Mouse (Mus musculus) G1E (cell line): Measurements from ENCODE around the gene Ppara. TPM values are rescaled to one million over a fixed set of nuclear protein-coding genes. Genes with fewer than 3 reads are reported as not detected.

ENCODE experiments used
- ATAC-seq: 2 replicates; pipeline ENCODE4 v1.8.0; 2016; ENCODE audit warnings: mild to moderate bottlenecking; ENCODE audit not compliant: insufficient number of reproducible peaks, poor library complexity, low FRiP score, severe bottlenecking; ENCODE audit errors: extremely low read depth
- DNase-seq: peaks from one replicate; pipeline ENCODE4 v3.0.0; 2012; ENCODE audit warnings: low spot score
- H3K27me3 ChIP-seq: 2 replicates; pipeline ENCODE4 v1.6.1; 2012; ENCODE audit warnings: mild to moderate bottlenecking, low read length, inconsistent platforms; ENCODE audit not compliant: insufficient read depth
- H3K36me3 ChIP-seq: replicated peaks from 2 replicates; pipeline ENCODE3; 2012; ENCODE audit warnings: mild to moderate bottlenecking, inconsistent platforms
- H3K4me1 ChIP-seq: 2 replicates; pipeline ENCODE4 v1.6.1; 2012; ENCODE audit warnings: low read depth, low read length, inconsistent platforms, mixed read lengths; ENCODE audit not compliant: insufficient read depth
- H3K4me3 ChIP-seq: 2 replicates; pipeline ENCODE4 v1.5.1; 2012; ENCODE audit warnings: low read depth, mild to moderate bottlenecking, inconsistent platforms, low read length, moderate library complexity, mixed read lengths
- H3K9me3 ChIP-seq: replicated peaks from 2 replicates; pipeline ENCODE4 v1.6.1; 2012; ENCODE audit warnings: inconsistent platforms
- CTCF ChIP-seq: IDR thresholded peaks from 2 replicates; pipeline ENCODE4 v1.5.1; 2012; ENCODE audit warnings: low read depth, low read length, inconsistent platforms, mixed read lengths
- GATA1 ChIP-seq: IDR thresholded peaks from 2 replicates; pipeline ENCODE4 v1.6.1; 2012; ENCODE audit warnings: borderline replicate concordance, low read length, inconsistent platforms, mixed read lengths
- GATA2 ChIP-seq: IDR thresholded peaks from 2 replicates; pipeline ENCODE4 v1.6.1; 2012; ENCODE audit warnings: low read depth, low read length, inconsistent platforms, borderline replicate concordance
- POLR2AphosphoS5 ChIP-seq: IDR thresholded peaks from 2 replicates; pipeline ENCODE4 v1.6.1; 2012; ENCODE audit warnings: low read depth, low read length, inconsistent platforms; ENCODE audit not compliant: insufficient replicate concordance
- TAL1 ChIP-seq: conservative IDR thresholded peaks from 2 replicates; pipeline ENCODE4 v1.6.1; 2012; ENCODE audit warnings: low read depth, low read length, inconsistent platforms, mixed read lengths
- polyA plus RNA-seq: library from polyadenylated mRNA; stranded (reverse); fragments of >175 nt; gene quantifications from 2 replicates; pipeline ENCODE4 v1.2.3, GENCODE M21; 2012
- total RNA-seq, 2 experiments: library from RNA; stranded (forward) in 1 of 2; stranded (reverse) in 1 of 2; fragments of 200-1000 nt in 1 of 2; fragments of >200 nt in 1 of 2; fragmentation: Nextera tagmentation in 1 of 2; gene quantifications; 2 replicates each; pipeline ENCODE4 v1.2.3; 2014 to 2017

Ppara gene
- total and polyA plus RNA-seq, 3 experiments: 0.11 TPM; not detected in 2

- ATAC-seq (no peak), DNase-seq (no peak)
- Histone ChIP-seq H3K27me3 (no peaks in the 10 kb centered on the region), H3K9me3 (peaks cover 5% of the 10 kb centered on the region; the same call in 1 of the 2 replicates), H3K4me1 (no peaks in the 10 kb centered on the region), H3K36me3 (no peaks in the 10 kb centered on the region), H3K4me3 (no peak overlapping the region)
- TF ChIP-seq GATA2: no peak
- no peak for TF ChIP-seq GATA1
- no peak for TF ChIP-seq POLR2AphosphoS5
- TF ChIP-seq CTCF: no peak
- TF ChIP-seq TAL1: no peak
Measured at GRCm38 (mm10) chr15:85752655-85753054, 17.9 kb downstream of the Ppara start.

DNA sequence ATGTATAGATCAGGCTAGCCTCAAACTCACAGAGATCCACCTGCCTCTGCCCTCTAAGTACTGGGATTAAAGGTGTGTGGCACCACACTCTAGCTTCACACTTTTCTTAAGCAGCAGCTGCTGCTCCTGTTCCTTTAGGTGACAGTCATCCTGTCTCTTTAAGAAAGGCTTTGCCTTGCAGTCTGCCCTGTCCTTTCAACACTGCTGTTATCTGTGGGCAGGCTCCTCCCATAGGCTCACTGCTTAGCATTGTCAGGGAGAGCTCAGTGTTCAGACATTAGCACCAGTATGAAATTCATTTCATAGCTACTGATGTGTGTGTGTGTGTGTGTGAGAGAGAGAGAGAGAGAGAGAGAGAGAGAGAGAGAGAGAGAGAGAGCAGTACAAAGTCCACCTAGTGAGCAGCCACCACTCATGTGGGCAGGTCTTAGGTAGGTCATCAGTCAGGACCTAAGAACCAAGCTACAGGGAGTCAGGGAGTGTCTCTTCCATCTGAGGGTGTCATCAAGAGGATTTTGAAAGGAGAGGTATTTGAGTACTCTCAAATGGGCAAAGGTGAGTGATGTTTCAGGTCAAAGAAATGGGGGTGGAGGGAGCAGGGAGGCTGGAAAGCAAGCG lies 19.4 kb downstream of the Ppara start:
- no peaks in the 10 kb centered on the region for H3K36me3 ChIP-seq
- H3K4me1 ChIP-seq: no peaks in the 10 kb centered on the region
- DNase-seq: no peak
- no peak overlapping the region for H3K4me3 ChIP-seq
- TF ChIP-seq GATA2: no peak
- TF ChIP-seq GATA1: no peak
- TF ChIP-seq TAL1: no peak
- TF ChIP-seq POLR2AphosphoS5: no peak
- no peak for TF ChIP-seq CTCF
- no peak for ATAC-seq
- H3K9me3 ChIP-seq: peaks cover 9% of the 10 kb centered on the region
- no peaks in the 10 kb centered on the region for H3K27me3 ChIP-seq

DNA sequence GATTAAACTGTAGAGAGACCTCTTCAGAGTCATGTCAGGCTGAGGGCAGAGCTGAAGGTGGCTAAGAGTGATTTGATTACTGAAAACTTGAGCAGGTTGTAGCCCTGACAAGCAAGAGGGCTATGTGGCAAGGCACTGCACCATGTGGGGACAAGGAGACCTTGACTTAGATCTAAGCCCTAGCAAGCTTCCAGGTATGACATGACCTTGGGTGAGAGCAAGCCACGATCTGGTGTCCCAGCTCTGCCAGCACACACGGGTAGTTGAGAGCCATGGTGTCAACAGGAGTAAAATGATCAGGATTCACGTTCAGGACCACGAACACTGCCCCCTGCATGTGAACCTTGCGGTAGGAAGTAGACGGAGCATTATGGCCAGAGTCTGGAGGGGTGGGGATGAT lies 20.4 kb downstream of the Ppara start:
- ATAC-seq (no peak), DNase-seq (no peak)
- Histone ChIP-seq H3K4me1 (no peaks in the 10 kb centered on the region), H3K27me3 (no peaks in the 10 kb centered on the region), H3K9me3 (peaks cover 9% of the 10 kb centered on the region), H3K36me3 (no peaks in the 10 kb centered on the region), H3K4me3 (no peak overlapping the region)
- TF ChIP-seq GATA1 (no peak), GATA2 (no peak), TAL1 (no peak), POLR2AphosphoS5 (no peak), CTCF (no peak)

DNA sequence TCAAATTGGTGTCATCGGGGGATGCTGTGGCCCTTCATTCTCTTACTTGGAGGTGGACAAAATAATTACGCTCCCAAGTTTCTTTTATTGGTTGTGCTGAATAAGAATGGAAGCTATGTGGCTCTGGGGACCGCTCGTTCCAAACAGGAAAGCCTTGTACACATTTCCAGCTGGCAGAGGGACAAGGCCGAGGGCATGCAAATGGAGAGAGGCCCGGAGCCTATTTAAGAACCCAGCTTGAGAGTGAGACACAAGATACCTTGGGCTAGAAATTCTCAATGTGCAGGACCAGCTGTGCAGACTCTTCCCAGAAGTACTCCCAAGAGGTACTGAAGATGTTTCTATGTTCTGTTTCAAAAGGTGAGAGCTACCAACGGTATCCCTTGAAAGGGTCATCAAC lies 21.8 kb downstream of the Ppara start:
- TF ChIP-seq POLR2AphosphoS5: no peak

GRCm38 (mm10) chr15:85757768-85758167 lies 23.0 kb downstream of the Ppara start:
- TF ChIP-seq TAL1 (no peak), GATA2 (no peak), GATA1 (no peak), CTCF (no peak), POLR2AphosphoS5 (no peak)
- no peak for DNase-seq

More for the DNA sequence above, 21.8 kb downstream of the Ppara start:
- H3K27me3 ChIP-seq: no peaks in the 10 kb centered on the region
- peaks cover 9% of the 10 kb centered on the region for H3K9me3 ChIP-seq
- ATAC-seq (no peak), DNase-seq (no peak)
- no peaks in the 10 kb centered on the region for H3K36me3 ChIP-seq
- no peak overlapping the region for H3K4me3 ChIP-seq
- H3K4me1 ChIP-seq: no peaks in the 10 kb centered on the region

DNA sequence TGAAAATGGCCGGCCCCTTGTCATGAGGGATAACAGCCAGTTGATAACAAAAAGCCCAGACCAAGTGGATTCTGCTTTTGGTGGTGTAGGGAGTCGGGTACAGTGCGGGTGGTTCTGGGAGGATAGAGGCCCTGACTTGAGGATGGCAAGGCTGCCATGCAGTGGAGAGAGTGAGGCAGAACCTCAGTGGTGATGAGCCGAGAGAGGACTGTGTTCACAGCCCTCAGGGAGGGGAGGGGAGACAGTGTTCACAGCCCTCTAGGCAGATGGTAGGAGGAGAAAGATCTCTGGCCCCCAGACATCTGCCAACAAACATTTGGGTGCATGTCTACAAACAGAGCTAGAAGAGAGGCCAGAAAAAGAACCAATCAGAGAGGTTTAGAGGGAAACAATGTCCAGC lies 28.0 kb downstream of the Ppara start:
- Histone ChIP-seq H3K4me3 (no peak overlapping the region), H3K36me3 (no peaks in the 10 kb centered on the region), H3K27me3 (0 out of 2 replicates have a peak, but pooled peaks cover 2% of the 10 kb centered on the region), H3K4me1 (no peaks in the 10 kb centered on the region), H3K9me3 (peaks cover 4% of the 10 kb centered on the region)
- no peak for DNase-seq
- ATAC-seq: no peak
- TF ChIP-seq CTCF (no peak), GATA2 (no peak), TAL1 (no peak), POLR2AphosphoS5 (no peak), GATA1 (no peak)

More at GRCm38 (mm10) chr15:85757768-85758167, 23.0 kb downstream of the Ppara start:
- Histone ChIP-seq H3K4me3 (no peak overlapping the region), H3K9me3 (peaks cover 9% of the 10 kb centered on the region), H3K36me3 (no peaks in the 10 kb centered on the region), H3K4me1 (no peaks in the 10 kb centered on the region), H3K27me3 (no peaks in the 10 kb centered on the region)
- ATAC-seq: no peak

GRCm38 (mm10) chr15:85765022-85765421 lies 30.2 kb downstream of the Ppara start:
- TF ChIP-seq GATA1: no peak
- TF ChIP-seq CTCF: no peak
- no peak for ATAC-seq
- H3K36me3 ChIP-seq: no peaks in the 10 kb centered on the region
- no peak for DNase-seq
- H3K9me3 ChIP-seq: no peaks in the 10 kb centered on the region
- H3K4me3 ChIP-seq: no peak overlapping the region
- H3K27me3 ChIP-seq: peaks cover 2% of the 10 kb centered on the region; the same call in 1 of the 2 replicates
- H3K4me1 ChIP-seq: no peaks in the 10 kb centered on the region
